Mouse (Mus musculus): Measurements from ENCODE around the gene Bud31.
"Not testable (repeated sequence)": the region's sequence is repeated elsewhere in the genome, so short reads cannot be mapped to it uniquely, and the experiment has no call there.

The Bud31 gene

GRCm38 (mm10) chr5:145129773-145130172, 10.4 kb upstream of the Bud31 start:
- not testable (repeated sequence) for DNase-seq

GRCm38 (mm10) chr5:145130191-145130590, 10.0 kb upstream of the Bud31 start:
- no peak for DNase-seq

GRCm38 (mm10) chr5:145130995-145131394, 9.2 kb upstream of the Bud31 start:
- no peak for DNase-seq

GRCm38 (mm10) chr5:145133275-145133674, 6.9 kb upstream of the Bud31 start:
- not testable (repeated sequence) for DNase-seq

- DNase-seq, result no peak
Measured at GRCm38 (mm10) chr5:145138836-145139235, 1.3 kb upstream of the Bud31 start.

GRCm38 (mm10) chr5:145140611-145141010, 449 bp downstream of the Bud31 start:
- peak; percentile 20 for DNase-seq

GRCm38 (mm10) chr5:145147748-145148147, 7.6 kb downstream of the Bud31 start:
- DNase-seq, result no peak

- DNase-seq, result no peak
Measured at GRCm38 (mm10) chr5:145149294-145149693, 9.1 kb downstream of the Bud31 start.

GRCm38 (mm10) chr5:145152690-145153089, 12.5 kb downstream of the Bud31 start:
- DNase-seq, result no peak

GRCm38 (mm10) chr5:145161361-145161760, 21.2 kb downstream of the Bud31 start:
- DNase-seq, result no peak

- DNase-seq, result no peak
Measured at GRCm38 (mm10) chr5:145164710-145165109, 24.5 kb downstream of the Bud31 start.

- DNase-seq, result no peak
Measured at GRCm38 (mm10) chr5:145165184-145165583, 25.0 kb downstream of the Bud31 start.

GRCm38 (mm10) chr5:145166536-145167305, 26.6 kb downstream of the Bud31 start, which contains the start of the genes Ptcd1 and Cpsf4:
Gene Ptcd1 (minus strand): TSS chr5:145167108.
Gene Cpsf4 (plus strand): TSS chr5:145167213.
- DNase-seq, result peak; percentile 98

- no peak for DNase-seq
Measured at GRCm38 (mm10) chr5:145167306-145167661, 27.1 kb downstream of the Bud31 start.

- no peak for DNase-seq
Measured at GRCm38 (mm10) chr5:145178461-145178980, 38.4 kb downstream of the Bud31 start.

- DNase-seq, result no peak
Measured at GRCm38 (mm10) chr5:145185244-145185643, 45.1 kb downstream of the Bud31 start.

GRCm38 (mm10) chr5:145189416-145189815, 49.3 kb downstream of the Bud31 start:
- DNase-seq, result no peak

GRCm38 (mm10) chr5:145190373-145190772, 50.2 kb downstream of the Bud31 start:
- DNase-seq, result no peak

GRCm38 (mm10) chr5:145190875-145191798, 51.0 kb downstream of the Bud31 start:
- peak; percentile 89 for DNase-seq

- no peak for DNase-seq
Measured at GRCm38 (mm10) chr5:145191962-145192361, 51.8 kb downstream of the Bud31 start, which contains the start of gene Atp5j2. Gene Atp5j2 (minus strand): TSS chr5:145192062.
